Mouse (Mus musculus) CH12.LX (cell line): ENCODE results near the gene Dctpp1.

Experiments
- CTCF ChIP-seq, 2 experiments: IDR thresholded peaks in 1 of 2; conservative IDR thresholded peaks in 1 of 2; 2 replicates each; pipeline ENCODE4 v1.5.1; 2011 to 2012; ENCODE audit warnings: low read depth in 2 of 2, low read length in 2 of 2, improper control_type of control experiment in 1 of 2, inconsistent platforms in 1 of 2, mild to moderate bottlenecking in 1 of 2, moderate library complexity in 1 of 2
- ELF1 ChIP-seq: IDR thresholded peaks from 2 replicates; pipeline ENCODE4 v1.6.1; 2014; ENCODE audit warnings: low read depth, mild to moderate bottlenecking, inconsistent platforms, low read length, improper control_type of control experiment
- MYC ChIP-seq: IDR thresholded peaks from 2 replicates; pipeline ENCODE4 v1.6.1; 2011; ENCODE audit warnings: low read depth, mild to moderate bottlenecking, improper control_type of control experiment, low read length
- USF2 ChIP-seq: conservative IDR thresholded peaks from 2 replicates; pipeline ENCODE4 v1.6.1; 2011; ENCODE audit warnings: low read depth, low read length, improper control_type of control experiment
- ZKSCAN1 ChIP-seq: IDR thresholded peaks from 2 replicates; pipeline ENCODE4 v1.6.1; 2012; ENCODE audit warnings: low read depth, inconsistent platforms, low read length, improper control_type of control experiment, borderline replicate concordance

GRCm38 (mm10) chr7:127225147-127225995 is 35.1 kb downstream of the Dctpp1 start:
- TF ChIP-seq CTCF (conservative IDR thresholded peaks at IDR 0.05 in 1 of 2, IDR thresholded peaks at IDR 0.05 in 1 of 2; ENCODE audit: low read depth in 2 of 2, low read length in 2 of 2) (no peak), ELF1 (no peak), ZKSCAN1 (no peak), MYC (no peak), USF2 (no peak)
